Mouse (Mus musculus): Measurements from ENCODE around the gene Kcnip1. TPM values are rescaled to one million over a fixed set of nuclear protein-coding genes. Genes with fewer than 3 reads are reported as not detected.

Kcnip1 gene
- total and polyA plus RNA-seq, 3 experiments, result 0.04 to 0.17 TPM; not detected in 1

DNA sequence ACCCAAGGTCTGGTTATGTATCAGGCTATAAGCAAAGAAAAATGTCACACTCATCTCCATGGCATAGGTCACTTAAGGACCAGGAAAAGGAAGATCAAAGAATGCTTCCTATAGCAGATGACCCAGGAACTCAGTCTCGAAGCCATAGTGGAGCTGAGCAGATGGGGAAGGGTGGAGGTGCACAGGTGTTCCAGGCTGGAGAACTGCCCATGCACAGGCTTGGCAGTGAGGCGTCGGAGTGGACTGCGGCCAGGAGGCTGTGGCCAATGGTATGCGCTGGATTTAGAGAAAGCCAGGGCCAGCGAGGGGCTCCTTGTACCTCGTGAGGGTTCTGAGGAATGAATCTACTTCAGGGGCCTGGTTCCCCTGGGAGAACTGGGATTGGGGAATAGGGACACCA lies 172.1 kb downstream of the Kcnip1 start:
- in situ Hi-C loops (cut with MboI; ENCODE audit: low pct_ligation_motif_present, low pct_unique_long_range_greater_than_20kb, low sequenced_read_pairs) (no loop called here), dilution Hi-C loops (cut with MboI; ENCODE audit: extremely low pct_ligation_motif_present, extremely low pct_unique_long_range_greater_than_20kb, low sequenced_read_pairs) (no loop called here)
- Histone ChIP-seq H3K9ac (ENCODE audit: insufficient read depth, low read depth) (no peak overlapping the region), H3K9me3 (replicated peaks; ENCODE audit: low read length) (no peaks in the 10 kb centered on the region), H3K4me1 (ENCODE audit: control insufficient read depth in 1 of 2, insufficient read depth in 2 of 2) (peaks cover 0 to 2% of the 10 kb centered on the region in 2 experiments; a peak in 1 of 4 replicates), H3K36me3 (replicated peaks in 1 of 2; ENCODE audit: control insufficient read depth in 1 of 2, insufficient read depth in 1 of 2, low read length in 1 of 2) (no peaks in the 10 kb centered on the region), H3K27me3 (replicated peaks) (peaks cover 90% of the 10 kb centered on the region), H3K79me2 (replicated peaks; ENCODE audit: control insufficient read depth, extremely low read depth, insufficient read depth, poor library complexity, severe bottlenecking) (no peaks in the 10 kb centered on the region), H3K4me3 (replicated peaks in 1 of 3; ENCODE audit: low read depth in 2 of 3, low read length in 2 of 3, poor library complexity in 1 of 3) (no peak overlapping the region), H3K4me2 (ENCODE audit: insufficient read depth, low read depth, poor library complexity, severe bottlenecking) (no peak overlapping the region), H3K27ac (ENCODE audit: insufficient read depth, low read depth) (no peak overlapping the region)
- TF ChIP-seq USF1 (IDR thresholded peaks at IDR 0.05; ENCODE audit: low read depth, low read length), result no peak
- no peak for TF ChIP-seq UBTF (IDR thresholded peaks at IDR 0.05; ENCODE audit: low read depth, low read length)
- TF ChIP-seq ZC3H11A (IDR thresholded peaks at IDR 0.05; ENCODE audit: low read depth, low read length), result no peak
- TF ChIP-seq KAT2A (IDR thresholded peaks at IDR 0.05; ENCODE audit: insufficient replicate concordance, low read length), result no peak
- no peak for TF ChIP-seq TCF12 (IDR thresholded peaks at IDR 0.05; ENCODE audit: low read depth, low read length)
- TF ChIP-seq NELFE (IDR thresholded peaks at IDR 0.05; ENCODE audit: low read depth, low read length), result no peak
- no peak for TF ChIP-seq USF2 (conservative IDR thresholded peaks at IDR 0.05; ENCODE audit: low read depth, low read length)
- no peak for TF ChIP-seq GABPA (IDR thresholded peaks at IDR 0.05; ENCODE audit: insufficient replicate concordance, low read depth, low read length)
- TF ChIP-seq MEF2A (IDR thresholded peaks at IDR 0.05; ENCODE audit: borderline replicate concordance, low read depth, low read length), result no peak
- no peak for TF ChIP-seq SIN3A (IDR thresholded peaks at IDR 0.05; ENCODE audit: low read length)
- no peak for TF ChIP-seq CHD2 (IDR thresholded peaks at IDR 0.05; ENCODE audit: low read length)
- TF ChIP-seq PAX5 (IDR thresholded peaks at IDR 0.05; ENCODE audit: low read length), result no peak
- no peak for TF ChIP-seq JUND (conservative IDR thresholded peaks at IDR 0.05; ENCODE audit: low read depth, low read length)
- no peak for TF ChIP-seq IRF4 (IDR thresholded peaks at IDR 0.05; ENCODE audit: low read depth, low read length)
- TF ChIP-seq HCFC1 (IDR thresholded peaks at IDR 0.05; ENCODE audit: low read depth, low read length), result no peak
- no peak for TF ChIP-seq MXI1 (IDR thresholded peaks at IDR 0.05; ENCODE audit: low read depth, low read length)
- no peak for TF ChIP-seq ZKSCAN1 (IDR thresholded peaks at IDR 0.05; ENCODE audit: borderline replicate concordance, low read depth, low read length)
- no peak for TF ChIP-seq MAFK (IDR thresholded peaks at IDR 0.05; ENCODE audit: insufficient replicate concordance, low read length)
- TF ChIP-seq ETS1 (conservative IDR thresholded peaks at IDR 0.05; ENCODE audit: low read depth, low read length), result no peak
- no peak for TF ChIP-seq ZNF384 (IDR thresholded peaks at IDR 0.05; ENCODE audit: low read depth, low read length)
- no peak for DNase-seq (ENCODE audit: extremely low read depth)

DNA sequence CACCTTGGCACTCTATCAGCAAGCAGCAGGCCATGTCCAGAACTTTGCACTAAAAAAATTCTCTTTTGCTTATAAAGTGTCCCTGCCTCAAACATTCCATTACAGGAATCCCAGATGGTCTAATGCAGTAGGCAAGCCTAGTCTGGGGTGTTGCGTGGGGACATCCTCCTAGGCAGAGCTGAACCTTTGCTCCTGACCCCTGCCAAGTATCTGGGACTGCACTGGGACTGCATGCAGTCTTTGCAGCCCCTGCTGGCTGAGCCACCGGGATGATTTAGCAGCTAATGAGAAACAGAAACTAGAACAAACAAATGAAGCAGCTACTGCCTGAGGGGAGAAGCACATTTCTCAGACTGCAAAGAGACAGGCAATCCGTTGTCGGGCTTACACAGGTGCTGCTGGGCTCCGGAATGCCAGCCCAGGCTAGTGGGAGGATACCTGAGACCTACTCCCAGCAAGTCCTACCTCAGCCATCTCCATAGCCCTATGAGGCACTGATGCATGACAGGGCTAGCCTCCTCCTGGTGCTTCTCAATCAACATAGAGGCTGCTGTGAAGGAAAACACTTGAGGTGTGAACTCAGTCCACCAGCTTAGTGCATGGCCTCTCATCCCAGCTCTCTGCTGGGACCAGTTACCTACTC lies 174.0 kb downstream of the Kcnip1 start:
- no peak overlapping the region for H3K4me2 ChIP-seq (ENCODE audit: insufficient read depth, low read depth, poor library complexity, severe bottlenecking)
- in situ Hi-C loops (cut with MboI; ENCODE audit: low pct_ligation_motif_present, low pct_unique_long_range_greater_than_20kb, low sequenced_read_pairs) (no loop called here), dilution Hi-C loops (cut with MboI; ENCODE audit: extremely low pct_ligation_motif_present, extremely low pct_unique_long_range_greater_than_20kb, low sequenced_read_pairs) (no loop called here)
- no peaks in the 10 kb centered on the region for H3K79me2 ChIP-seq (replicated peaks; ENCODE audit: control insufficient read depth, extremely low read depth, insufficient read depth, poor library complexity, severe bottlenecking)
- DNase-seq (ENCODE audit: extremely low read depth), result no peak
- H3K27ac ChIP-seq (ENCODE audit: insufficient read depth, low read depth), result no peak overlapping the region
- no peaks in the 10 kb centered on the region for H3K9me3 ChIP-seq (replicated peaks; ENCODE audit: low read length)
- H3K27me3 ChIP-seq (replicated peaks), result peaks cover 85% of the 10 kb centered on the region
- H3K36me3 ChIP-seq (replicated peaks in 1 of 2; ENCODE audit: control insufficient read depth in 1 of 2, insufficient read depth in 1 of 2, low read length in 1 of 2), result no peaks in the 10 kb centered on the region
- peaks cover 0 to 2% of the 10 kb centered on the region in 2 experiments; a peak in 1 of 4 replicates for H3K4me1 ChIP-seq (ENCODE audit: control insufficient read depth in 1 of 2, insufficient read depth in 2 of 2)
- TF ChIP-seq PAX5 (IDR thresholded peaks at IDR 0.05; ENCODE audit: low read length), result no peak
- TF ChIP-seq NELFE (IDR thresholded peaks at IDR 0.05; ENCODE audit: low read depth, low read length), result no peak
- TF ChIP-seq KAT2A (IDR thresholded peaks at IDR 0.05; ENCODE audit: insufficient replicate concordance, low read length), result no peak
- TF ChIP-seq POLR2AphosphoS2 (IDR thresholded peaks at IDR 0.05; ENCODE audit: low read depth, low read length), result no peak
- TF ChIP-seq MAX (IDR thresholded peaks at IDR 0.05; ENCODE audit: low read length), result no peak
- TF ChIP-seq MXI1 (IDR thresholded peaks at IDR 0.05; ENCODE audit: low read depth, low read length), result no peak
- TF ChIP-seq MAZ (IDR thresholded peaks at IDR 0.05; ENCODE audit: low read depth, low read length), result no peak
- TF ChIP-seq ETS1 (conservative IDR thresholded peaks at IDR 0.05; ENCODE audit: low read depth, low read length), result no peak
- TF ChIP-seq HCFC1 (IDR thresholded peaks at IDR 0.05; ENCODE audit: low read depth, low read length), result no peak
- TF ChIP-seq IRF4 (IDR thresholded peaks at IDR 0.05; ENCODE audit: low read depth, low read length), result no peak
- TF ChIP-seq MEF2A (IDR thresholded peaks at IDR 0.05; ENCODE audit: borderline replicate concordance, low read depth, low read length), result no peak
- TF ChIP-seq JUND (conservative IDR thresholded peaks at IDR 0.05; ENCODE audit: low read depth, low read length), result no peak
- TF ChIP-seq SIN3A (IDR thresholded peaks at IDR 0.05; ENCODE audit: low read length), result no peak
- no peak for TF ChIP-seq CTCF (conservative IDR thresholded peaks at IDR 0.05 in 1 of 2, IDR thresholded peaks at IDR 0.05 in 1 of 2; ENCODE audit: low read depth in 2 of 2, low read length in 2 of 2)
- no peak for TF ChIP-seq USF2 (conservative IDR thresholded peaks at IDR 0.05; ENCODE audit: low read depth, low read length)
- no peak for TF ChIP-seq JUN (IDR thresholded peaks at IDR 0.05; ENCODE audit: insufficient read depth, low read depth, low read length)
- no peak for TF ChIP-seq ZKSCAN1 (IDR thresholded peaks at IDR 0.05; ENCODE audit: borderline replicate concordance, low read depth, low read length)
- no peak overlapping the region for H3K4me3 ChIP-seq (replicated peaks in 1 of 3; ENCODE audit: low read depth in 2 of 3, low read length in 2 of 3, poor library complexity in 1 of 3)
- H3K9ac ChIP-seq (ENCODE audit: insufficient read depth, low read depth), result no peak overlapping the region
